Mouse (Mus musculus): ENCODE measurements at regions not wholly inside any gene's neighbourhood (a gene's known extent, or its start where the extent isn't known, plus 50 kb on each side); places are given as distances from the start of the nearest gene placed in this dataset.
A peak's percentile ranks its signal among the peaks of the same experiment; 100 is the strongest.
"Not testable (repeated sequence)": the region's sequence is repeated elsewhere in the genome, so short reads cannot be mapped to it uniquely, and the experiment has no call there.

DNA sequence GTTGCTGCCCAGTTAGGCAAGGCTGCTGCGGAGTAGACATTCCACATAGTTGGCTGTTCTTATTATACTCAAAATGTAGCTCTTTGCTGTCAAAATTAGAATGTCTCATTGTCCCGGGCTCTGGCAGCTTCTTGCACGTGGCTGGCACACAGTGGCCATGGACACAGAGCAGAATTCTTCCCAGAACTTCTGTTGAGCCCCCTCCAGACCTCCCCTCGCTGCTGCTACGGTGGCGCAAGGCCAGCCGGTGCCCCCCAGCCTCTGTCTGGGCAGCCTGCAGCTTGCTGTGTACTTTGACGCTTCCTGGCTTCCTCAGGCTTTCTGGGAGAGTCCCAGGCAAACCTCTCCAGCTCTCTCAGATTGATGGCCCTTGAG, 138.2 kb upstream of the Ubl3 start:
- Histone ChIP-seq H3K27me3 (replicated peaks) (no peaks in the 10 kb centered on the region), H3K4me3 (replicated peaks) (no peak overlapping the region), H3K4me1 (replicated peaks) (peaks cover 12% of the 10 kb centered on the region; the same call in 1 of the 2 replicates), H3K27ac (no peak overlapping the region), H3K9ac (no peak overlapping the region), H3K9me3 (no peaks in the 10 kb centered on the region), H3K4me2 (replicated peaks) (no peak overlapping the region), H3K36me3 (no peaks in the 10 kb centered on the region)
- WGBS = 48% methylated on average over 8 of the region's 8 CpGs
- no peak for ATAC-seq

DNA sequence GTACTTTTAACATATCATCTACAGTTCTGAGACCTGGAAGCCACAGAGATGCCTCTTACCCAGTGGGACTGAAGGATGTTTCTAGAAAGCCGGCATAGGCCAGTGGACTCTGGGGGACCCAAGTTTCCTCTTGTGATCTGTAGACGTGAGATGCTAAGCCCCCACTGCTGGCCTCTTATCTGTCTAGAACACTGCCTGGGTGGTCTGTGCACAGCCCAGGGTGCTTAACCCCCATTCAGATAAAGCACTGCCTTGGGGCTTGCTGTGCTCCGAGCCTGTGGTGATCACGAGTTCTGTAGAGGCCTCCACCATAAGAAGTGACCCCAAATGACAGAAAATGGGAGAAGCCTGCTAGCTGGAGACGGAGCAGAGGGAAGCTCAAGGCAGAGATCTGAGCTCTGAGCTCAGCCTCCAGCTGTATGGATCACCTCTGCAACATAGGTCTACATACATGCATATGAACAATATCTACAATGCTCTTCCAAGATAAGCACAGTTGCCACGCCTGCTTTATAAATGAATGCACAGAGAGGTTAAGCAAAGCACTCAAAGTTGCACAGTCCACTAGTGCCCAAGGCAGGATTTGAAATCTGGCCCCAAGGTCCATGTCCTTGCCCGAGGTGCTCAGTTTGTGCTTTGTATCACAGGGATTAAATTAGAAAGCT, 137.7 kb upstream of the Ubl3 start:
- Histone ChIP-seq H3K36me3 (no peaks in the 10 kb centered on the region), H3K9ac (no peak overlapping the region), H3K27me3 (replicated peaks) (no peaks in the 10 kb centered on the region), H3K4me2 (replicated peaks) (no peak overlapping the region), H3K4me1 (replicated peaks) (peaks cover 12% of the 10 kb centered on the region; the same call in 1 of the 2 replicates), H3K27ac (no peak overlapping the region), H3K4me3 (replicated peaks) (no peak overlapping the region), H3K9me3 (no peaks in the 10 kb centered on the region)
- no peak for ATAC-seq
- 59% methylated on average over 7 of the region's 7 CpGs for WGBS

DNA sequence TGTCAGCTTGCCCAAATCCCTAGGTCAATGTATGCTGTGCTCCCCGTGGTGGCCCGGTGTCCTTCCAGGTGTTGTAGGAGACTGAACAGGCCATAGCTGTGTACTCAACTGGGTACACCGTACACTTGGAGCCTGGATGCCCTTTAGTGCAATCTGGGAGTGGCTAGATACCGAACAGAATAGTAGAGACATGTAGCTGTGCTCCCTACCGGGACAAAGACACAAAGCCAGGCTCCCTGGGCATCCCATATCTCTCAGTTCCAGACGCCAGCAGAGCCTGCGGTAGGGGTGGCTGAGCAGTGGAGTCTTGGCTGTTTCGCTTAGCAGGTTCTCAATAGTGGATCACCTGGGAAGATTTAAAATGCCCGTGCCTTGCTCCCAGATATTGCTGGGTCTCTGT, 136.7 kb upstream of the Ubl3 start:
- peaks cover 13% of the 10 kb centered on the region; the same call in 1 of the 2 replicates for H3K4me1 ChIP-seq (replicated peaks)
- no peak overlapping the region for H3K4me3 ChIP-seq (replicated peaks)
- 87% methylated on average over 9 of the region's 9 CpGs for WGBS
- H3K4me2 ChIP-seq (replicated peaks) = no peak overlapping the region
- no peaks in the 10 kb centered on the region for H3K9me3 ChIP-seq
- no peak overlapping the region for H3K27ac ChIP-seq
- H3K36me3 ChIP-seq = no peaks in the 10 kb centered on the region
- no peaks in the 10 kb centered on the region for H3K27me3 ChIP-seq (replicated peaks)
- H3K9ac ChIP-seq = no peak overlapping the region
- no peak for ATAC-seq

DNA sequence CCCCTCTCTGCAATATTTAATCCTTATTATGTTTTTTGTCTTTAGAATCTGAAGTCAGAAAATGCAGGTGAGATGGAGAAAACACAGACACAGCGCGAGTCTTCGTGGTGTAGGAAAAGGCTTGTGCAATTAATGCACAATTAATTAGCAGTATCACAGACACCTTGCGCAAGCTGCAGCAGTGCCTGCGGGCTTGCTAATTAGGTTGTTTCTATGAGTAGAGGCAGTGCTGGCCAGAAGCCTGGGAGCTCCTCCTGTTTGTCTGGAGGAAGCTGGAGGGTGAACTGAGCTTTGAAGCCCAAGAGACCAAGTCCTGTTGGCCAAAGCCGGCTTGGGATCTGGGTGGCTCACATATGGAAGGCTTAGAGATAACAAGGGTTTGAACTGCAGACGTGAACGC, 135.9 kb upstream of the Ubl3 start:
- no peaks in the 10 kb centered on the region for H3K9me3 ChIP-seq
- no peak overlapping the region for H3K4me2 ChIP-seq (replicated peaks)
- WGBS = 76% methylated on average over 8 of the region's 8 CpGs
- H3K9ac ChIP-seq = no peak overlapping the region
- no peak for ATAC-seq
- H3K27ac ChIP-seq = no peak overlapping the region
- H3K36me3 ChIP-seq = no peaks in the 10 kb centered on the region
- peaks cover 19% of the 10 kb centered on the region; the same call in 1 of the 2 replicates for H3K4me1 ChIP-seq (replicated peaks)
- no peak overlapping the region for H3K4me3 ChIP-seq (replicated peaks)
- H3K27me3 ChIP-seq (replicated peaks) = no peaks in the 10 kb centered on the region

DNA sequence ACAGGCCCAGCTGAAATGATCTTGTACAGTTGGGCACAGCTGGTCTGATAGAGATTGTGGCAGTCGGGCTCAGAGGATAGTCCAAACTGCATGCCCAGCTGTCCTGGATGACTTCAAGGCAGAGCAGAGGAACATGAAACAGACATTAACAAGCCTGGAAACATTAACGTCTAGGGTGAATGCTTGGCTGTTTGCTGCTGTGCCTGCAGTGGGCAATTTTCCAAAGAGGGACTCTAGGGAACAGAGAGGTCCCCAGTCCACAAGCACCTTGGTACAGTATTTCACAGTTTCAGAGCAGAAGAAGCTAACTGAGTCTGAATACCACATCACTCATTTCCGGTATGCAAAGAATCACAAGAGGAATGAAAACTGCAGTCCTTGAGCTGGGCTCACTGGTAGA, 135.2 kb upstream of the Ubl3 start:
- Histone ChIP-seq H3K4me2 (replicated peaks) (no peak overlapping the region), H3K9ac (no peak overlapping the region), H3K27ac (no peak overlapping the region), H3K4me1 (replicated peaks) (peaks cover 19% of the 10 kb centered on the region; the same call in 1 of the 2 replicates), H3K4me3 (replicated peaks) (no peak overlapping the region), H3K27me3 (replicated peaks) (no peaks in the 10 kb centered on the region), H3K9me3 (no peaks in the 10 kb centered on the region), H3K36me3 (no peaks in the 10 kb centered on the region)
- WGBS = 38% methylated on average over 3 of the region's 3 CpGs
- ATAC-seq = no peak

DNA sequence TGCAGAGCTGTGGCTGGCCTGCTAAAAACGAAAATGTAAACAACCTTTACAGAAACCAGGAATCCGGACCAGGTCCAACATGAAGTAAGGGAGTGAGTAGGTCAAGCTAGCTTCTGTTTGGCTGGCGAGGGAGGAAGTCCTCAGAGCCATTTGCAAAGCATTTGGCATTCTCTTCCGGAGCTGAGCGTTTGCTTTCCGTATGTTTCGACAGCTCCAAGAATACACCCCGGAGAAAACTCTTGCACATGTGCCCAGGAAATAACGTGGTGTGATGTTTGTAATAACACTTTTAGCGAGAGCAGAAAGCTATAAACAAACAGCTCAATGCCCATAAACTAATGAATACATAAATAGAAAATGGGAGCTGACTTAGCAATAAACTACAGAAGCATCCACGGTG, 131.6 kb upstream of the Ubl3 start:
- H3K27me3 ChIP-seq (replicated peaks) = no peaks in the 10 kb centered on the region
- ATAC-seq = no peak
- no peak overlapping the region for H3K4me2 ChIP-seq (replicated peaks)
- H3K9ac ChIP-seq = no peak overlapping the region
- WGBS = 38% methylated on average over 11 of the region's 11 CpGs
- H3K4me3 ChIP-seq (replicated peaks) = no peak overlapping the region
- H3K36me3 ChIP-seq = no peaks in the 10 kb centered on the region
- no peaks in the 10 kb centered on the region for H3K9me3 ChIP-seq
- no peak overlapping the region for H3K27ac ChIP-seq
- peaks cover 12% of the 10 kb centered on the region; the same call in 1 of the 2 replicates for H3K4me1 ChIP-seq (replicated peaks)

DNA sequence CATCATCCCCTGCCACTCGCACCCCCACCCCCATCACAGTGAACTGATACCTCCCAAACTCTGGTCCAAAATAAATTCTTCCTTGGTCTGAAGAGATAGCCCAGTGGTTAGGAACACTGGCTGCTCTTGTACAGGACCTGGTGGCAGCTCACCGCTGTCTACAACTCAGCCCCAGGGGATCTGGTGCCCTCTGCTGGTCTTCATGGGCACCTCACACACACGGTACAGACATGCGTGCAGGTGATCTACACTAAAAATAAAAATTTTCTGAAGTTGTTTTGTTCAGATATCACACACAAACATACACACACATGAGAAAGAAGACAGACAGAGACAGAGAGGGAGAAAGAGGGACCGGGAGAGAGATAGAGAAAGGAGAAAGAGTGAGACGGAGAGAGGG, 130.0 kb upstream of the Ubl3 start:
- H3K4me3 ChIP-seq (replicated peaks) = no peak overlapping the region

DNA sequence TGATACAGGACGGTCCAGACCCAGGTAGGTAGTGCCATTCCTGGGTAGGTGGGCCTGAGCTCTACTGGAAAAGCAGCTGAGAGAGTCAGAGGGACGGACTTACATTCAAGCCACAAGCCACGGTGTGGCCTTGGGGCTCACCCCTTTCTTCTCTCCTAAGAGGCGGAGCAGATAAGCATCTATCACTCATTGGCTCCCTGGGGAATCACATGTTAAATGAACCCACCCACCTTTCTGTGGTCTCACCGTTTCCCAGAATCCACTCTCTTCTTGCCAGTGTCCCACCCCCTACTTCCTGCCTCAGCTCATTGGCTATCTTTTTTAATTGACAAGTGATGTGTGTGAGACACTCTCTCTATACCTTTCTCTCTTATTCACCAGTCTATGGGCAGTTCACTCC, 127.8 kb upstream of the Ubl3 start:
- Histone ChIP-seq H3K9ac (no peak overlapping the region), H3K9me3 (no peaks in the 10 kb centered on the region), H3K4me2 (replicated peaks) (no peak overlapping the region), H3K36me3 (no peaks in the 10 kb centered on the region), H3K4me3 (replicated peaks) (no peak overlapping the region), H3K27ac (no peak overlapping the region), H3K27me3 (replicated peaks) (no peaks in the 10 kb centered on the region), H3K4me1 (replicated peaks) (peaks cover 7% of the 10 kb centered on the region; the same call in 1 of the 2 replicates)
- WGBS = 91% methylated on average over 5 of the region's 5 CpGs
- ATAC-seq = no peak

More for the DNA sequence above, 130.0 kb upstream of the Ubl3 start:
- Histone ChIP-seq H3K4me1 (replicated peaks) (peaks cover 9% of the 10 kb centered on the region; the same call in 1 of the 2 replicates), H3K9me3 (no peaks in the 10 kb centered on the region), H3K36me3 (no peaks in the 10 kb centered on the region), H3K27ac (no peak overlapping the region), H3K4me2 (replicated peaks) (no peak overlapping the region), H3K27me3 (replicated peaks) (no peaks in the 10 kb centered on the region), H3K9ac (no peak overlapping the region)
- WGBS = 94% methylated on average over 6 of the region's 6 CpGs
- ATAC-seq = no peak

DNA sequence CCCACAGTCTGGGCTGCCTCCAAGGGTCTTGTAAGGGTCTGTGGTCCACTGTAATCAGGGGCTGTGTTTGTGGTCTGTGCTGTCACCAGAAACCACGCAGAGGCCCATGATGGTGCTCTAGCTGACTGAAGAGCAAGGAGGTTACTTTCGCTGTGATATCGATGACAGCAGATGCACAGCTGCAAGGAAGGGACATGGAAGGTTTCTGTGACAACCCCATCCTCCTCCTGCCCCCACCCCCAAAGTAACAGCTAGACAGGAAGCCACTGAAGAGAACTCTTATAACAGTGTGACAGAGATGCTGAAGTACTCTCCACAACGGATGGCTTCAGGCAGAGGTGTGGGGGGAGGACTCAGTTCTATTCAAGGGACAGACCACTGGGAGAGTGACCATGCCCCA, 127.0 kb upstream of the Ubl3 start:
- 90% methylated on average over 4 of the region's 4 CpGs for WGBS
- no peaks in the 10 kb centered on the region for H3K9me3 ChIP-seq
- ATAC-seq = no peak

DNA sequence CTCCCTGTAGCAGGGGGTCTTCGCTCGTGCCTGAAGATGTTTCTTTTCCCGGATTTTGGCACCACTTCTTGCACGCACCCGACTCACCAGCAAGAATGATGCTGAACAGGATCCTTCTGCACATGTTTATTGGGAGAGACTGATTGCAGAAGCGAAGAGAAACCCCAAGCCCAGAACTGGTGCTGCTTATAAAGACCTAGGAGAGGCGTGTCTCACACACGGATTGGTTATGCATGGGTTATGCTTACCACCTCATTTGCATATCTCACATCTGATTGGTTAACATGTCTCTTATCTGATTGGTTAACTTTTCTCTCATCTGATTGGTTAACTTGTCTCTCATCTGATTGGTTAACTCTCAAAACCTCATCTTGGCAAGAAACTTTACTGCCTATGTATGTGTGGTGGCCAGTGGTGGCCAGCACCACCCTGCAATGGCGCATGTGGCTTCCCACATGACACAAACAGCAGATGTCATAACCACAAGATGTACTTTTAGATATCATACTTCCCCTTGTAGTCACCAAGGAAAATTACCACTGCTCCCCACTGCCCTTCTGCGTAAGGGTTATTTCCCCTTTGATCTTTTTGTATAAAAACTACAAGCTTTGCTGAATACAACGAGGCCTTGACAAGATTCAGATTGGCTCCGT, 125.8 kb upstream of the Ubl3 start:
- not testable (repeated sequence) for H3K4me2 ChIP-seq (replicated peaks); ATAC-seq; H3K4me1 ChIP-seq (replicated peaks); H3K27me3 ChIP-seq (replicated peaks); H3K27ac ChIP-seq; H3K4me3 ChIP-seq (replicated peaks); H3K9ac ChIP-seq; H3K36me3 ChIP-seq; H3K9me3 ChIP-seq
- WGBS = 93% methylated on average over 12 of the region's 12 CpGs

More for the DNA sequence above, 127.0 kb upstream of the Ubl3 start:
- no peak overlapping the region for H3K27ac ChIP-seq
- H3K4me3 ChIP-seq (replicated peaks) = no peak overlapping the region
- no peak overlapping the region for H3K9ac ChIP-seq
- H3K4me1 ChIP-seq (replicated peaks) = peaks cover 7% of the 10 kb centered on the region; the same call in 1 of the 2 replicates
- no peaks in the 10 kb centered on the region for H3K36me3 ChIP-seq
- H3K4me2 ChIP-seq (replicated peaks) = no peak overlapping the region
- H3K27me3 ChIP-seq (replicated peaks) = no peaks in the 10 kb centered on the region

DNA sequence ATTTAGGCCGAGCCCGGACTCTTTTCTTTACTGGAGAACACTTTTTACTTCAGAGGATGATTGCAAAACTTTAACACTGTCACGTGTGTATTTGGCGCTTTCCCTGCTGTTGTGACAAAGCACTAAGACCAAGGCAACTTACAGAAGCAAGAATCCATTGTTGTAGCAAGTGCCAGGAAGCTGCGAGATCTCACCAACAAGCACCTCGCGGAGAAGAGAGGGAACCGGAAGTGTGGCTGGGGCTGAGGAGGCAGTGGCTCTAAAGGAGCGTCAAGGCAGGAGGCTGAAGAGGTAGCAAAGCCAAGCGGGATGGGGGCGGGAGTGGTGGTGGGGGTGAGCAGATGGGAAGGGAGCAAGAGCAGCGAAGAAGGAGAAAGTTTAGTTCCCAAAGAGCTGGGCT, 121.7 kb upstream of the Ubl3 start:
- WGBS = 78% methylated on average over 12 of the region's 12 CpGs
- no peak for ATAC-seq
- Histone ChIP-seq H3K4me3 (replicated peaks) (no peak overlapping the region), H3K27ac (no peak overlapping the region), H3K27me3 (replicated peaks) (no peaks in the 10 kb centered on the region), H3K4me2 (replicated peaks) (no peak overlapping the region), H3K9me3 (no peaks in the 10 kb centered on the region), H3K36me3 (no peaks in the 10 kb centered on the region), H3K4me1 (replicated peaks) (no peaks in the 10 kb centered on the region), H3K9ac (no peak overlapping the region)

DNA sequence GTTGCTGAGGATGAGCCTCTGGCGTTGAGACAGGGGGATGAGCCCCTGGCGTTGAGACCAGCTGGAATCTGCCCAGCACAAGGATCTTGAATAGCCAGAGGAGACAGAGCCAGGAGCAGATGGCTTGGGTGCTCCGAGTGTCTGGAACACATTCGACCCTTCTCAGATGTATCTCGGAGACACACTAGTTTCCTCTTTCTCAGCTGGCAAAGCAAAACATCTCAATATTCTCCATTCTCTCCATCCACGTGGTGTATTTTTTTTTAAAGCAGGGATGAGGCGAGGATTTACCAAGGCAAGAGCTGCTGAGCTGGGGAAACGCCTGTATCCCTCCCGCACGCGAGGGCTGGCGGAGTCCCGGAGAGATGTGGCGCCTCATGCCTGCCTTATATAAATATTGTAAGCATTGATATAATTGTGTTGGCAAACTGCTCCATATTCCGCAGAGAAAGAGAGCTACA, 109.7 kb upstream of the Ubl3 start:
- whole genome bisulfite sequencing = 57% methylated on average over 15 of the region's 15 CpGs
- no peak overlapping the region for H3K4me3 ChIP-seq (replicated peaks)
- H3K9me3 ChIP-seq = no peaks in the 10 kb centered on the region
- no peaks in the 10 kb centered on the region for H3K36me3 ChIP-seq
- no peak for ATAC-seq
- H3K4me2 ChIP-seq (replicated peaks) = peak overlapping the region; percentile 4; the same call in 1 of the 2 replicates
- H3K27ac ChIP-seq = no peak overlapping the region
- H3K9ac ChIP-seq = no peak overlapping the region
- no peaks in the 10 kb centered on the region for H3K4me1 ChIP-seq (replicated peaks)
- no peaks in the 10 kb centered on the region for H3K27me3 ChIP-seq (replicated peaks)

DNA sequence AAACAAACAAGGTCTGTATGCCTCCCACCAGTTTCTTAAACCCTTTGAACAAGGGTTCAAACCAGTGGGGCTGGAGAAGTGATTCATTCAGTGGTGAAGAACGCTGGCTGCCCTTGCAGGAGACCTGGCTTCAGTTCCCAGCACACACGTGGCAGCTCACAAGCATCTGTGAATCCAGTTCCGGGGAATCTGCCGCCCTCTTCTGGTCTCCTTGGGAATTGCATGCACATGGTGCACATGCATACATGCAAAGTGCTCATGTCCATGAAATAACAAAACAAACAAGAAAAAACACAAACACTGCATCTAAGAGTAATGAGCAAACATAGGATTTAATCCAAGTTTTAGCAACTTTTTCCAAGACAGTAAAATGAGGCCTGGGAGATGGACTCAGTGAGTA, 108.5 kb upstream of the Ubl3 start:
- Histone ChIP-seq H3K9me3 (no peaks in the 10 kb centered on the region), H3K36me3 (no peaks in the 10 kb centered on the region), H3K4me3 (replicated peaks) (no peak overlapping the region), H3K27me3 (replicated peaks) (no peaks in the 10 kb centered on the region), H3K27ac (no peak overlapping the region), H3K4me1 (replicated peaks) (no peaks in the 10 kb centered on the region), H3K9ac (no peak overlapping the region), H3K4me2 (replicated peaks) (no peak overlapping the region)
- 91% methylated on average over 4 of the region's 4 CpGs for WGBS
- no peak for ATAC-seq

Measured in intestine, embryonic 15.5 days (tissue).